Mouse (Mus musculus) retina, postnatal 1 day (tissue): ENCODE measurements around the gene Gm10570.

ENCODE experiments used
- DNase-seq: peaks from one replicate; pipeline ENCODE4 v3.0.0-alpha.2; 2012

Gene Gm10570

DNA sequence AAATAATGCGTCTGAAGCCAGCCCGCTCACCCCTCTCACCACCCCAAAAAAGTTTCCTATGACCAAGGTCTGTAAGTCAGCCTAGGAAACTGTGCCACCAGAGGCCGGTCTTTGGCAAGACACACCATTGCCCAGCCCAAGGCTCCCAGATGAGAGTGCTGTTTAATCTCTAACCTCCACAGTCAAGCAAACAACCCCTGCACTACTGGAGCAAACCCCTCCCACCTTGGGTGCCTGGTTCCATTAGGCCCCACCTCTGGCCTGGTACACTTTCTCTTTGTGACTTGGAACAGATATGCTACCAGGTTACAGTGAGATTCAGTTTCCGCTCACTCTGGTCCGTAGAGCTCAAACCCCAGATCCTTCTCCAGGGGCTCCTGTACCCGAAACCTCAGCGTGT lies 41.4 kb downstream of the Gm10570 start:
- DNase-seq = no peak

DNA sequence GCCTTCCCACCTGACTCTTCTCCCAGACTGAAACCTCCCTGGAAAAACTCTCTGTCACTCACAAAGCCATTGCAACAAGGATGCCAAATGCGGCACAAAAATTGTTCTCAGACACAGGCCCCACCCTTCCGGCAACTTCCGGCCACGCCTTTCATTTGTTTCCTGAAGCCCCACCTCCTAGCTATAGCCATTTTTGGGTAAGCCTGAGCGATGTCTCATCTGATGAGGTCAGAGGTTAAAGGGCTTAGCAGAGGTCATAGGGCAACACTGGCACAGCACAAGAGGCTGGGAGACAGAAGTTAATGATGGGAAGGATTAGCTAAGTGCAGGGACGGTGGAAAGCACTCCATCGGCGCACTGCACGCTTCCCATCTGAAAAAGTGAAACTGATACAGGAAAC lies 41.9 kb downstream of the Gm10570 start:
- DNase-seq = peak; percentile 39

DNA sequence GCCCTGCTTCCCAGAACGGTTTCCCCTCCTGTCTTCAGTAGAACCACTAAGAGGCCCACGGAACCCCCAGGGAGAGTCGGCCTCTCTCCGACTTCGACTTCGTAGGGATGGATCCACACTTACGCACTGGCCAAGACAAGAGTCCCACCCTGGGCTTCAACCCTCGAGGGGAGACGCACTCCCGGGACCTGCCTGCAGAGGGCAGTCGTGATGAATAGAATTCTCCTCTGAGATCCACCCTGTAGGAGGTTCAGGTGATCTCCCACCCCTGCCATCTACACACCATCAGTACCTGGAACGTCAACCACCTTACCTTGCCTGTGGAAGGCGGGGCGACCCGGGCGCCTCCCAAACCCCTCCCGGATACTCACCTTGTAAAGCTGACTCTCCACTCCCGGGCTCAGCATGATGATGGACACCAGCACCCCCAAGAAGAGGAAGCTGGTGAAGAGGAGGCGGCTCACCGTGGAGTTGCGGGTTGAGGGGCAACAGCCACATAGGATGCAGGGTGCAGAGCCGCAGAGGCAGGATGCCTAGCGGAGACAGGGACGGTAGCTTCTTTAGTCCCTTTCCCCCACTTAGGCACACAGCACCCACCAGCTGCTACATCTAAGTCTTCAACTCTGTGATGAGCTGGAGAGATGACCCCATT lies 43.6 kb downstream of the Gm10570 start:
- DNase-seq = peak; percentile 78

GRCm38 (mm10) chr4:130264131-130264530 lies 44.3 kb downstream of the Gm10570 start:
- no peak for DNase-seq

GRCm38 (mm10) chr4:130260406-130260805 lies 48.1 kb downstream of the Gm10570 start:
- DNase-seq = no peak
